Mouse (Mus musculus): ENCODE measurements at regions not wholly inside any gene's neighbourhood (a gene's known extent, or its start where the extent isn't known, plus 50 kb on each side); places are given as distances from the start of the nearest gene placed in this dataset.

DNA sequence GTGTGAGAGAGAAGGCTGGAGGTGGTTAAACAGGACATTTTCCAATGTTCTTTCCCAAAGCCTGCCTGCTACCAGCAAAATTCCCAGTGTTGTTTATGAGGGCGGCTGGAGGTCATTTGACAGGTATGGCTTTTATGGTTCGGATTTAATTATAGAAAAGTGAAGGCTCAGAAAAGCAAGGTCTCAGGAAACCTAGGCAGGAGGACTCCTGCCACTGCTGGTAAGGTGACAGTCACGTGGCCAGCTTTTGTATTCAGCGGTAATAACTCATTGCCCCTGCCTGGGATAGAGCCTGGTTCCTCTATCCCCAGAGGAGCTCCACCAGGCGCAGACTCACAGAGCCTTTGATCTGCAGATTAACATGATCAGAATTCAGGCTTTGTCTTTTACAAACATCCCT, 235.2 kb upstream of the Hnrnpa3 start:
- no peak for DNase-seq

DNA sequence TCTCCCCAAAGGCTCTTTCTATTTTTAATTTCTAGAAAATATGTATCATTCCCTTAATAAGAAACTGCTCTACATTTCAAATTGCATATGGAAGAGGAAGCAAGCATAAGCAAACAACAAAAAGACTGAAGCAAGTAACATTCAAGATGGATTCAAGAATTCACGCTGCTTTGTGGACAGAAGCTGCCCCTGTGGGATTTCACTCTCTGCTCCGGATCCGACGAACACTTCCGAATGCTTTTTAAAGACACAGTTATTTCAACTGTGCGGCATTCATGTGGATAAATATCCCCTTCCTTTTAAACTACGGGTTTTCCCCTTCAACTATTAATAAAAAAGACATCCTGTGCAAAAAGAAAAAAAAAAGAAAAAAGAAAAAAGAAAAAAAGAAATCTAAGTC, 234.7 kb upstream of the Hnrnpa3 start:
- no peak for DNase-seq

DNA sequence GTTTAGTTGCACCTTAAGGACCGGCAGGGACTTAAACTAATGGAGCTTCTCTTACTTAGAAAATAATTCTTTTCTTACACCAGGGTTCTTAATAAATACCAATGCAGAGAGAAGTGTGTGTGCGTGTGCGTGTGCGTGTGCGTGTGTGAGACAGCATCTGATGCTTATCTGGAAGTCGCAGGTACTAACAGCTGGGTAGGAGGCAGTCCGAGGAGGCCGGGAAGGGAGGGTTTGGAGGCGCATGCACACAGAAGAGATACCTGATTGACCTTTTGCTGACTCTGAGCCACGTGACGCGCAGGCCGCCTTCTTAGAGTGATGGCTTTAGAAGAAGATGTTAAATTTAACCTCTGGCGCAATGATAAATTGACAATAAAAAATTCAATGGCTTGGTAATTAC, 234.2 kb upstream of the Hnrnpa3 start:
- no peak for DNase-seq

DNA sequence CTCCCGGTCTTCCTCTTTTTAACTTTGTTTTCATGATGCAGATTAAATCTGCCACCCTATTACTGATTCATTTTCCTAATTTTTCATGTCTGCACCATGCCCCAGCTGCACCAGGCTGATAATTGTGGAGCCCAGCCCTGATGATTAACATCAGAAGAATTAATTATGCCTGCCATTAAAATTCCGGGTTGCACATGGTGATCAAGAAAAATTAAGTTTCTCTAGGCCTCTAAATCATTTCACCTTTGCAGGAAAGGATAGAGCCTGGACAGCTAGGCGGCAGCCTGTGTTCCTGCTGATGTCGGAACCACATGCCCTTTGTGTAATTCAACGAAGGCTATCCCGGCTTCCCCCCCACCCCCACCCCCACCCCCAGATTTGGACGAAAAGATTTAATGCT, 233.7 kb upstream of the Hnrnpa3 start:
- DNase-seq, result no peak

DNA sequence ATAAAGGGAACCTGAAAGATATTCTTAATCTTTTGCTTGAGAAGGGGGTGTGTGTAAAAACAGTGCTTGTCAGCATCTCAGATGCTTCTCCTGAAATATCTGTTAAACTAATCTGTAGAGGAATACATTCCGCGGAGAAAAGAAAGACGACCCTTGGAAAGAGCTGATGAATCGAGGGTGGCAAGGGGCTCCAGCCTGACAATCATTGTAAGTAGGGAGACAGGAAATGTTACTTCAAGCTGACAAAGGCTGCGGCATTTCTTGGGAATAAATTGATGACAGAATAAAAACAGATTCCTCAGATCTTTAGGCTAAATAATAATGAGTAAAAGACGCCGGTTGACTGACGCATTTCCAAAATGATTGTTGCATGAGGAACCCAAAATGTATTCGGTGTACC, 233.3 kb upstream of the Hnrnpa3 start:
- DNase-seq, result no peak

DNA sequence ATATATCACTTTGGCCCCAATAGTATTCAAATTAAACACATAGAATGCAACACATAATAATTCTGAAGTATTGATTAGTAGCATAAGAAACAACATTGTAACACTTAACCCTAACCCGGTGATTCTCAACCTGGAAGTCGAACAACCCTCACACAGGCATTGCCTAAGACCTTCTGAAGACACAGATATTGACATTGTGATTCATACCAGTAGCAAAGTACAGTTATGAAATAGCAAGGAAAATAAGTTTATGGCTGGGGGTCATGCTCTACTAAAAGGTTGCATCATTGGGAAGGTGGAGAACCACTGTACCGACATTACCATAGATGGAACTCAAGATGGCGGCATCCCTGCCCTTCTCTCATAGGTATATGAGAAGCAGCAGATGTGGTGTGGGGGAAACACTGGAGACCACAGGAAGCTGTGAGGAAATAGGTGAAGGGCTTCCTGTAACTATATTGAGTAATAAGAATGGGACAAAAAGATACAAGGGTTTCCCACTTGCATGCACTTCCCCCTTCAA, 231.1 kb upstream of the Hnrnpa3 start:
- DNase-seq, result no peak

DNA sequence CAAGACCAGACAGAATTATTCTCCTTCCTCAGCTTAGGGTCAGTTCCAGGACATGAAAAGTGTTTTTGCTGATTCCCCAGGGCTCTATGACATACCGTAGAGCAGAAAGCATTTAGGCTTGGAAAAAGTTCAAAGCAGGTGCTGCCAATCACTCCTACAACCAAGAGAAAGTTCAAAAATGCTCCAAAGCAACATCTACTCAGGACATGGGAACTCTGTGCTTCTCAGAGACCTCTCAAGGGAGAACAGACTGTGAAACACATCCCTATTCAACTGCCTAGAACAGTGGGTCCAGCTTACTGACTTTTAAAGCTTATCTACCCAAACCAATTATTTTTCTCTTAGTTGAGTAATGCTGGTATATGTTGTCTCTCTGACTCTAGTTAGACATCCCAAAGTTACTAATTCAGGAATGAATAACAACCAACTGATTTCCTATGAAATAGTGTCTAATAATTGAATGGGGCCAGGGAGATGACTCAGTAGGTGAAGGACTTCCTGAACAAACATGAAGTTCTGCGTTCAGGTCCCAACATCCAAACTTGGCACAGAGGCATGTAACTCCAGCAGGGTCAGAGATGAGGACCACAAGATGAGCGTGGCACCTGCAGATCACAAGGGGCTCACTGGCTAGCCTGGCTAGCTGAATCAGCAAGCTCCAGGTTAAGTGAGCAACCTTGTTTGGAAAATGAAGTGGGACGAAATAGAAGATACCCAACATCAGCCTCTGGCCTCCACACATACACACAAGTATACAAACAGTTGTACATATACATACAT, 228.7 kb upstream of the Hnrnpa3 start:
- no peak for DNase-seq

DNA sequence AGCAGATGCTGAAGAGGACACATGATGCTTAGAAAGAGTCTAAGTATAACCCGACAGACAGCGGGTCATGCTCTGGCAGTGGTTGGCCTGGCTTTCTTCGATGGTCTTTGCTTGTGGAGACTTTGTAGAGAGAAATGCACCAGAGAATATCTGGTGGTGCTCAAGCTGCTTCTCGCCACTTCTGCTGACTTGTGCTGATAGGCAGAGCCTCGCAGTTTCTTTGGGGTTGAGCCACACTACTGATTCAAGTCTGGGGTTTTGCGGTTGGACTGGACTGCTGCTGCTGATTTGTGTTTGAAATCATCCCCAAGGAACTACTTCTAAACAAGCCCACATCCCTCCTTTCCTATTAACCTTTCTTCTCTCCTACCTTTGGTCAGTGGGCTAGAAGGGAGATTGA, 227.1 kb upstream of the Hnrnpa3 start:
- no peak for DNase-seq

DNA sequence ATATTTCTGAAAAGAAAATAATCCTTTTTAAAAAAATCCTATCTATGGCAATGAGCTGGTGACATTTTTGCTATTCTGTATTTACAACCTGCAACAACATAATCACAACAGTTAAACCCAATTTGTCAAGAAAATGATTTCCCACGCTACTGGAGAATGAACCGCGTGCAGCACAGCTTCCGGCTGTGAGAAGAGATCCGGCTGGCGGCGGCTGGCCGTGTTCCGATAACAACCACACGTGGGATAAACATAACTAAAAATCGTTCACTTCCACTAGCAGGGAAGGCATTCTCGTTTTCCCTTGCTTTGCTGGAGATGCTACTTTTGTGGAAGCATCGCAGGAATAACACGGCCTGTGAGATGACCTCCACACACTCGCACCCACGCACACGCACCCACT, 224.5 kb upstream of the Hnrnpa3 start:
- no peak for DNase-seq

DNA sequence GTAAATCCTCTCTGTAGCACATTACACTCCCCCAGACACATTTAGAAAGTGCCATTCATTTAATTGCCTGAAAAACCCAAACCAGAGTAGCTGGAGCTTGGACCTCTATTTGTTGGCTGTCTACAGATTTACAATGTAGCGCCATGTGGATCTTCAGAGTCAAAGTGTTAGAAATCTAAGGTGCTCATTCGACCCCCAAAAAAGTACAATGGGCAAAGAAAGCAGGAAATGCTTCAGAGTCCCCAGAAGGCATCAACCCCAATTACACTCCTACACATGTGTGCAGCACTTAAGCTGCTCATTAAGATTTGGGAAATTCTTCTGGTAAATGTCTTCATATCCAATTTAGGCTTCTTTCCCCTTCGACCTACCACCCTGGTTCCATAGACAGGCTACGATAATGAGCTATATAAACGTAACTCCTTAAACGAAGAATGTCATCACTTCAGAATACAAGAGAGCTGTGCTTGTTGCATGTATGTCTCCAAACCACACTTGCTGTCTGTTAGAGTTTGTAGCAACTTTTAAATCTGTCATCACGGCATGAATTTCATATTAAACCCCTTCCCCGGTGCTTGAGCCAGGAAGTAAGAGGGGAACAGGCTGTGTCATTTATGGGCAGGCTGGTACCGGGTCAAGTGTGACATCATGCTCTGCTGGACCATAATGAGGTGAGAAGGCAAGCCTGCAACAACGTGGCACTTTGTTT, 219.4 kb upstream of the Hnrnpa3 start:
- no peak for DNase-seq

DNA sequence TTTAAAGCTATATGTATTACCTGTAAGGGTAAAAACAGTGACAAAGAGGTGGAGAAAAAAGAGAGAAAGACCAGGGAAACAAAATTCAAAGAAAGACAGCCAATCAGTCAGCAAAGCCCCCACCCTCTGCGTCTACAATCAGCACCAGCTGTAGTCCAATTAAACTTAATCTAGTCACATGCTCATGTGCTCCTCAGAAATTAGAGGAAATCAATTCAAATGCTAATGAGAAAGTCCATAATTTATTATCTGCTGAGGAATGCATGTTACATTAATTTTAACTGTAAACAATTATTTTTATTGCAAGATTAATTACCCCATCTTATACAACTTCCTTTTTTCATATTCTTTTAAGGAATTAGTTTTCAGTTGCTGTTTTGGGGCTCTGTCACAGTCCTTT, 216.4 kb upstream of the Hnrnpa3 start:
- DNase-seq, result no peak

DNA sequence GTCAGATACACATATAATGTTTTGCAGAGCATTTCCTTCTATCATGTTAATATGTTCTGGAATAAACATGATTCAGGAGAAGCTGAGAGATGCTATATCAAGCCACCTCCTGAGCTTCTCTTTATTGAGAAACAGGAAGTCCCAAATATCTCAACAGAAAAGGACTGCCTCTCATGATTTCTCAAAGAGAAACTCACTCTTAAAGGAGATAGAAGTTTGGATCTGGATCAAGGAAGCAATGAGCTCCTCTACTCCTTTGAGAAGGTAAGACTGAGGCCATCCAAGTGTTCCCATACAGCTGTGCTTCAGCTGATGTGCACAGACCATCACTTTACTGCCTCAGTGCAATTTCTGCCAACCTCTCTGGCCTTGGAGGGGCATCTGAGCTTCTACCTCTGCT, 213.9 kb upstream of the Hnrnpa3 start:
- no peak for DNase-seq

DNA sequence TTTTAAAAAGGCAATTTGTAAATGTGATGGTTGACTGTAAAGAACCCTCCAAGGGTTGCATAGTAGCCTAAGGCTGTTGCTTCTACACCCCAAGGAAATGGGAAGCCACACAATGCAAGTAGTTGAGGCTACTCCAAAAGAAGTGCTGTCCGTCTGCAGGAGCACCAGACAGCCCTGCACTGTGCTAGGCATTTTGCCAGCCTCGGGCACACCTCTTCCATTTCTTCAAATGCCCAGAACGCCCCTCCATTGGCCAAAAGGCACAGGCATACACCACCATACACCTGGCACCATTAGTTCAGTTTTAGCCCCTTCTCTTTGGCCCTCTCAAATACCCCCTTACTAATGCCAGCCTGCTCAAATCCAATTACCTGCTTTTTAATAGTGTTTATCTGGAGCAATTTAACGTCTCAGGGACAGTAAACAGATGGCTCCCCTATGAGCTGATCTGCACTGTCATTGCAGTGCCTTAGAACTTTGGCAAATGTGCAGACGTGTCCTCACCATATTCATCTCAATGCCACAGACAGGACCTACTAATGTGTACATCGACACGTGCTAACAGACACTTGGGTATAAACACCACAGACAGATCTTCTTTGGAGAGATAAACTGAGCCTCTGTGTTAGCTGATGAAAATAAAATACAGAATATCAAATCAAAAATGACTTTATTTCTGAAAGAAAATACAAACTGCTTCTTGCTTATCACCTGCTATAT, 211.9 kb upstream of the Hnrnpa3 start:
- DNase-seq, result no peak

DNA sequence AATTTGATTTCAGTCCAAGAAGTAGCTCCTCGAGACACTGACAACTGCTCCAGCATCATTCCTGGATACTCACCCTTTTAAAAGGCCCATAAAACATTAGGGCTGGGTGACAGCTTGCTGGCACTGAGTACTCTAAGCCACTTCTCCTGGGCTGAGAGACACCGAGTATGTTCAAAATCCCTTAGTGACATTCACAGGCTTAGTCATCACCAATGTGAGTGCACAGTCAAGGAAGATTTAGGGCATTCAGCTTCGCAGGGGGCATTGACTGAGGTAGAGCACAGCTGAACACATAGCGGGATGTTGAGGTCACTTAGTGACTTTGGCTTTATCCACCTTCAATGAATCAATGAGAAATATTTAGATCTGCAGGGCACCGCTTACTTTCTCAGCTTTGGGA, 210.8 kb upstream of the Hnrnpa3 start:
- DNase-seq, result no peak

DNA sequence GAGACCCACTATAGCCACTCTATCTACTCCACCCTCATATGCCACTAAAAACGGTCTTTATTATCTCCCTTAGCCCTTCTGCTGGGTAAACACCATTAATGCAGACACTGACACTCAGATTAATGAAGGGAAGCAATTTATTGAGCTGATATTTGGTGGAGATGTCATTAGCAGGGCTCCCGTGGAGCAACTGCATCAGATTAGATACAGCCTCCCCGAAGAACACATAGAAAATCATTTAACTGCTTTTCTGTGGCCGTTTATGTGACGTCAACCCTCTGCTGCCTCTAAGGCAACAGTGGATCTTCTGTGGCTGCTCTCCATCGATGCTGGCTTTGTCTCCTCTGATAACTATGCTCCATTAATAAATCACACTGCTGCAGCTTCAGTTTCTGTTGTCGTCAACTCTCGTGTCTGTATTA, 207.2 kb upstream of the Hnrnpa3 start:
- DNase-seq, result no peak

DNA sequence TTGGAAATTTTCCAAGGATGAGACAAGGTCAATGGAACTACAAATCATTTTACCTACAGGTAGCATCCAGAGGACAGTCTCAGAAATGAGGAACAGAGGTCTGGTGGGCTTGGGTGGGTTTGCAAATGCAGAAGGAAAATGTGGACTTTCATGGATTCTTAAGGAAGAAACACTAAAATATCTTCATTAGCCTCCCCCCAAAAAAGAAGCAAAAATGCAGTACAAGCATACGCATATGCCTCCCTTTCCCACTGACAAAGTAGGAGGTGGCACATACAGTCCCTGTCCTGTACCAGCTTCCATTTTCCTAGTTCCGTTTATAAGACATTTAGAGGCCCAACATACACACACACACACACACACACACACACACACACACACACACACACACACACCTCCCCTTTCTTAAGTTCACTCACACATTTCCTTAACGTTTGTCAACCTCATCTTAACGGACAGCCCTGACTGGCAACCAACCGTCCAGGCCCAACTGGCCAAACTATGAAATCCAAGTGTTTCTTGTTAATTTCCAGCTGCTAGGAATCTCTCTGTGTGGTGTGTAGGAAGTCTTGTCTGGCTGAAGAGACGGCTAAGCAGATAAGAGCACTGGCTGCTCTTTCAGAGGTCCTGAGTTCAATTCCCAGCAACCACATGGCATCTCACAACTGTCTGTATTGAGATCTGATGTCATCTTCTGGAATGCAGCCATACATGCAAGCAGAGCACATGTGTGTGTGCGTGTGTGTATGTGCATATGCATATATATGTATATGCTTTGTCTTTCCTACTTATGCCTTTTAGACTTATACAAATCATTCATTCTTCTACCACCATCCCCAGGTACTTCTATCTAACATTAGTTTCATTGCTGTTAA, 206.6 kb upstream of the Hnrnpa3 start:
- no peak for DNase-seq

DNA sequence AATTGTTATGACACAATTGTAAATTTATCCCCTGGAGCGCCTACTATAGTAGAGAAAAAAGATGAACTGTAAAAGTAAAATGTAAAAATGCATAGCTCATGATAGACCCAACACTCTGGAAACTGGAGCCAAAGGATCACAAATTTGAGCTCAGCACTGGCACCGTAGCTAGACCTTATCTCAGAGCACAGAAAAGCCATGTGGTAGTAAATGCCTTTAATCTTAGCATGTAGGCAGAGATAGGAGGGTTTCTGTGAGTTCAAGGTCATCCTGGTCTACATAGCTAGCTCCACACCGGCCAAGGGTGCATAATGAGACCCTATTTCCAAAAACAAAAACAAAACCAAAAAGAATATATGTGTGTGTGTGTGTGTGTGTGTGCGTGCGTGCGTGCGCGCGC, 203.6 kb upstream of the Hnrnpa3 start:
- DNase-seq, result no peak

DNA sequence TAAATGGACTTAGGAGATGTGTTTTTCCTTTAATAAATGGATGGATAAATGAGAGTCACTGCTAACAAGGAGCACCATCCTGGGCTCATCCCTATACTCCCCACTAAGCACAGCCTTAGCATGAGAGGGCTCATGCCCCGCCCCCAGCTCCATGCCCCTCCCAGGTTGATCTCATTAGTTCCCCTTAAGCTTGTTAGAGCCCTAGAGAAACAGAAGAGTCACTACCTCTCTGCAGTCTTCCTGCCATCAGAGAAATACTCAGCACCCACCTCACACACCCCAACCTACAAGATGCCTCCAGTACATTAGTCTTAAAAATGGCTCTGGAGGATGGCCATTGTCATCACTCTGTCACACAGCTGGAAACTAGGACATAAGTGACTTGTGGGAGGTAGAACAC, 202.8 kb upstream of the Hnrnpa3 start:
- DNase-seq, result no peak

DNA sequence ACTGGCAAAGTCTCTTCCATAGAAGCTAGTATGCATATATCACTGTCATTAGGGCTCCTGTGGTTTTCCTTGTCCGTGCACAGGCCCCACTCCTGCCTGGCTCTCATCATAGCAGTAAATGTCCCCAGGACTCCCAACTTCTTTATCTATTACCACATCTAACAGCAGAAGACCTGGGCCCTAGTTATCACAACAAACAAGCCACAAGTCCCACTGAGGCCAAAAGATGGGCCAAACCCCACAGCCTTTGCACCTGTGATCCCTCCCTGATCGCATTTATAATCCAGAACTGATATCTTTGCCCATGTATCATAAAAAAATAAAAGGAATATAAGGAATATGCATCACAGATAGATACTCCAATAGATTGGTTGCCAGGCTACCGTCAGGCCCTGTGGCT, 201.6 kb upstream of the Hnrnpa3 start:
- no peak for DNase-seq

DNA sequence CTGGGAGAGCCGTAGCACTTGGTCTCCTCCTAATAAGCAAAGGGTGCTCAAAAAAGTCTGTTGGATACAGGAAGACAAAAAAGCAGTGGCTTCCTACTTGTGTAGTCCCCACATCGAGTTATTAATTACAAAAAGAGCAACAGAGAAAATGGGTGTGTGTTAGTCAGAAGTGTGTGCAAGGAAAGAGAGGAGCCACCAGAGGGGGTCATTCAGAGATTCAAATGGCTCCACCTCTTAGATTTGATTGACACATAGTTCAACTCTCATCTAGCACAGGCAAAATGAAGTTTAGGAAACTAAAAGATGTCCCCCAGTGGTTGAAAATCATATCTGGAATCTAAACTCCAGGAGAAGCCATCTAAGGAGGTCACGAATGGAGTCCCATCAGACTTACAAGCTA, 200.2 kb upstream of the Hnrnpa3 start:
- DNase-seq, result no peak

DNA sequence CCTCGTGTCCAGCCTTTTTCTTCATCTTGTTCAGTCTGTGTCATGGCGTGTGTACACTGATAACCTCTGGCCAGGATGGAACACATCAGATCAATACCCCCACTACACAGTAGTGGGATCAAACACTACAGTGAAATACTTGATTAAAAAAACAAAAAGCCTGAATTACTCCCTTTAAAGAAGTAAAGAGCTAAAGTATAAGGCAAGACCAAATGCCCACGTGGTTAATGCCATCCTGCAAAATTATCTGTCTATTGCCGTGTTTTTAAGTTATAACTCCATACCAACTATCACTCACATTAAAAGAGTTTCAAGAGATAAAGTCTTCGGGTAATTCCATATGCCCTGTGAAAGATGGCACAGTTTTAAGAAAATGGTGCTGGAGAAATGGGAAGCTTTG, 198.6 kb upstream of the Hnrnpa3 start:
- DNase-seq, result no peak

DNA sequence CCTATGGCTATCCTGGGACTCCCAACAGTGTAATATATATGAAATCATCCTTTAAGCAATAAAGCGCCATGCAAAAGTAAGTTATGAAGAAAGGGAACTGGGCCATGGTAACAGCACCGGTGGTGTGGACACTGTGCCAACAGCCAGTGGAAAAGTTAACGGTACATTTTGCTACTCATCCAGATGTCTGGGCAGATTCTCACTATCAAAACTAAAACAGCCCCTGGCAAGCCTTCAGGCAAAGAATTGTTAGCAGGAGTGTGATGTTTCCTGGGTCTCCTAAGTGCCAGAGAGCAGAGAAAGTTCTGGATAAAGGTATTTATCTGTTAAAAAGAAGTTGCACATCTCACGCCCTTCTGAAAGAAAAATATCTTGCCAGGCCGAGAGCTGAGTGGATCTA, 198.0 kb upstream of the Hnrnpa3 start:
- no peak for DNase-seq
